Mouse (Mus musculus) liver, postnatal 0 days (tissue): Measurements from ENCODE around the gene Kpna2.

Experiments
- CTCF ChIP-seq: sonication (generic); IDR thresholded peaks from 2 replicates; pipeline ENCODE4 v1.5.1; 2016; ENCODE audit warnings: antibody characterized with exemption, low read depth
- EP300 ChIP-seq: IDR thresholded peaks from 2 replicates; pipeline ENCODE4 v1.6.1; 2016; ENCODE audit warnings: antibody characterized with exemption, low read depth, mild to moderate bottlenecking

DNA sequence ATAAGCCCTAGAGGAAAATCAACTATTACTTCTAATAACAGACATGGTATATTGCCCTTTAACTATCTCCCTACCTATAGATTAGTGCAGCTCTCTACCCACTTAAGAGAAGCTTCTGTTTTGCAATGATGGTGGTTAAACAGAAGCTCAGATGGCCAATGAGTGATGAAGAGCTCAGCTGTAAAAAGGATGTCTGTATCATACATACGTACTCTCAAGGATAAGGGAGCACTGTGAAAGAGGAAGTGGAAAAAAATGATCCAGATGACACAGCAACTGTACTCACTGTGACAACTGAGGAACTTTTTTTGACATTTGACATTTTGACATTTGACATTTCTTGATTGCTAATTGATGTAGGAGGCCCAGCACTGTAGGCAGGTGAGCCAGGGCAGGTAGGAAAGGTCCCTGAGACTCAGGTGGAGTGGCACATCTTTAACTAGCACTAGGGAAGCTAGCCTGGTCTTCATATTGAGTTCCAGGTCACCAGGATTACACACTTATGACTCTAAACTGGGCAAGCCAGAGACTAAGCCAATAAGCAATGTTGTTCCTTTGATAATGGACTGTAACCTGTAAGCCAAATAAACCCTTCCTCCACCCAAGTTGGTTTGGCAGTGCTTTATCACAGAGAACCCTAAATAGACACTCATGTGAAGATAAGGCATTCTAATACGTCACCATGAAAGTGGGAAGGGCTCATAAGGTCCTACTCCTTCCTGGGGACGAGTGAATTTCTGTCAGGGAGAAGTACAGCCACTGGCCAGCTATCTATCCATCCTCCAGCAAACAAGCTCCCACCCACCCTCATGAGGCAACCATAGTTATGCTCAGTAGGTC lies 4.9 kb downstream of the Kpna2 start:
- TF ChIP-seq CTCF (no peak), EP300 (peak; percentile 50; the same call in 1 of the 2 replicates)
